Mouse (Mus musculus) limb, embryonic 13.5 days (tissue): Measurements from ENCODE around the gene Fam114a2. TPM values are rescaled to one million over a fixed set of nuclear protein-coding genes. Genes with fewer than 3 reads are reported as not detected.

Experiments
- ATAC-seq: fragments of 200-750 bp; cut with Nextera tagmentation; 2 replicates; pipeline ENCODE4 v1.8.0; 2017; ENCODE audit warnings: low read depth, moderate number of reproducible peaks, moderate TSS enrichment; ENCODE audit not compliant: low FRiP score
- H3K27ac ChIP-seq: fragments of 300-500 bp; sonication (generic); 2 replicates; pipeline ENCODE4 v1.5.1; 2015; ENCODE audit warnings: inconsistent platforms, mild to moderate bottlenecking, moderate library complexity
- H3K27me3 ChIP-seq: fragments of 300-500 bp; sonication (generic); 2 replicates; pipeline ENCODE4 v1.6.1; 2015; ENCODE audit warnings: mild to moderate bottlenecking, inconsistent platforms
- H3K36me3 ChIP-seq: fragments of 300-500 bp; sonication (generic); 2 replicates; pipeline ENCODE4 v1.6.1; 2015; ENCODE audit warnings: inconsistent platforms, mild to moderate bottlenecking, moderate library complexity
- H3K4me1 ChIP-seq: fragments of 300-500 bp; sonication (generic); 2 replicates; pipeline ENCODE4 v1.6.1; 2015; ENCODE audit warnings: inconsistent platforms
- H3K4me2 ChIP-seq: fragments of 300-500 bp; sonication (generic); replicated peaks from 2 replicates; pipeline ENCODE4 v1.6.1; 2015; ENCODE audit warnings: inconsistent platforms, mild to moderate bottlenecking, moderate library complexity
- H3K4me3 ChIP-seq: fragments of 300-500 bp; sonication (generic); 2 replicates; pipeline ENCODE4 v1.5.1; 2015; ENCODE audit warnings: moderate library complexity, mild to moderate bottlenecking, inconsistent platforms
- H3K9ac ChIP-seq: fragments of 300-500 bp; sonication (generic); 2 replicates; pipeline ENCODE4 v1.6.1; 2015; ENCODE audit warnings: mild to moderate bottlenecking, inconsistent platforms
- H3K9me3 ChIP-seq: fragments of 300-500 bp; sonication (generic); 2 replicates; pipeline ENCODE4 v1.6.1; 2016; ENCODE audit warnings: inconsistent platforms
- WGBS: fragments of 180-500 bp; shearing (Covaris S2); methylation state at CpG from one replicate; pipeline ENCODE4 v1.1.7; 2015; 5-methylcytosine and 5-hydroxymethylcytosine counted together
- polyA plus RNA-seq: library from polyadenylated mRNA; unstranded; fragments of >200 nt; fragmentation: Nextera tagmentation; extraction: Ambion mirVana; gene quantifications from 2 replicates; pipeline ENCODE4 v1.2.1, GENCODE M21; 2015

The Fam114a2 gene
- polyA plus RNA-seq, 1 experiment from 2014 or later: 88.7 TPM

GRCm38 (mm10) chr11:57506899-57507298, 11.5 kb downstream of the Fam114a2 start:
- Histone ChIP-seq H3K4me3 (no peak overlapping the region), H3K36me3 (peaks cover 87% of the 10 kb centered on the region), H3K27me3 (no peaks in the 10 kb centered on the region), H3K27ac (no peak overlapping the region), H3K9ac (no peak overlapping the region), H3K4me1 (no peaks in the 10 kb centered on the region), H3K4me2 (no peak overlapping the region), H3K9me3 (no peaks in the 10 kb centered on the region)
- no peak for ATAC-seq
- 40% methylated on average over 6 of the region's 6 CpGs for WGBS

DNA sequence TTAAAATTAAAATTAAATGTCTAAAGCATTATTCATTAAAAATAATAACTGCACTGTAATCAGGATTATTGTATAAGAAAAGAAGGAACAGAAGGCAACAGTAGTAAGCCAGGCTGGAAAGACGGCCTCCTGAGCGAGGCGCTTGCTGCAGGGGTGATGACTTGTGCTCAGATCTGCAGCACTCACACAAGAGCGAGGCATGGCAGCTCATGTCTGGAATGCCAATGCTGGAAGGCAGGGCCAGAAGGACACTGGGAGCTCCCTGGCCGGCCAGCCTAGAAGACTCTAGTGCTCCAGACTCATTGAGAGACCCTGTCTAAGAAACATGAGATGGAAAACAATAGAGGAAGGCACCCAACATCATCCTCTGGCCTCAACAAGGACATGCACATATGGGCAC, 15.3 kb downstream of the Fam114a2 start:
- no peak overlapping the region for H3K4me2 ChIP-seq
- H3K36me3 ChIP-seq: peaks cover 88% of the 10 kb centered on the region
- ATAC-seq: no peak
- H3K4me3 ChIP-seq: no peak overlapping the region
- no peaks in the 10 kb centered on the region for H3K9me3 ChIP-seq
- 93% methylated on average over 5 of the region's 5 CpGs for WGBS
- no peaks in the 10 kb centered on the region for H3K4me1 ChIP-seq
- H3K27ac ChIP-seq: no peak overlapping the region
- H3K9ac ChIP-seq: no peak overlapping the region
- no peaks in the 10 kb centered on the region for H3K27me3 ChIP-seq

DNA sequence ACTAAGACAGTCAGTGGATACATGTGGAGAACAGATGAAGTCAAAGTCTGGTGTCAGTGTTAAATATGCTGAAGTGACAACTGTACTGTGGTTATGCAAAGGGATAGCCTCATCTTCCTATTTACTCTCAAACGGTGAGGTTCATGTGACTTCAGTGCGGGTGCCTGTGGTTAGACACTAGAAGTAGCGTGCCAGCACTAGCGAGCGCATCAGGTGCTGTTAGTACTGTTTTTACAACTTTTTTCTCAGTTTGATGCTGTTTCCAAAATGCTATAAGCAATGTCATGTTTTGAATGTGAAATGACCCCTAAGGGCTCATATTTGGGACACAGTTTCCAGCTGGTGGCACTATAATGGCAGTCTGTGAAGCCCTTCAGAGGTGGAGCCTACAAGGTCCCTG, 20.2 kb downstream of the Fam114a2 start:
- peaks cover 90% of the 10 kb centered on the region for H3K36me3 ChIP-seq
- H3K4me1 ChIP-seq: no peaks in the 10 kb centered on the region
- H3K27ac ChIP-seq: no peak overlapping the region
- H3K27me3 ChIP-seq: no peaks in the 10 kb centered on the region
- 93% methylated on average over 5 of the region's 5 CpGs for WGBS
- H3K4me2 ChIP-seq: no peak overlapping the region
- no peak for ATAC-seq
- no peak overlapping the region for H3K9ac ChIP-seq
- H3K4me3 ChIP-seq: no peak overlapping the region
- no peaks in the 10 kb centered on the region for H3K9me3 ChIP-seq

GRCm38 (mm10) chr11:57497701-57498100, 20.7 kb downstream of the Fam114a2 start:
- Histone ChIP-seq H3K9me3 (no peaks in the 10 kb centered on the region), H3K9ac (no peak overlapping the region)

GRCm38 (mm10) chr11:57496462-57497039, 21.9 kb downstream of the Fam114a2 start:
- Histone ChIP-seq H3K4me2 (no peak overlapping the region), H3K27ac (no peak overlapping the region), H3K9ac (no peak overlapping the region), H3K9me3 (no peaks in the 10 kb centered on the region), H3K4me3 (no peak overlapping the region), H3K36me3 (peaks cover 93% of the 10 kb centered on the region), H3K27me3 (no peaks in the 10 kb centered on the region), H3K4me1 (no peaks in the 10 kb centered on the region)
- WGBS: 60% methylated on average over 3 of the region's 3 CpGs
- no peak for ATAC-seq

More at GRCm38 (mm10) chr11:57497701-57498100, 20.7 kb downstream of the Fam114a2 start:
- Histone ChIP-seq H3K27me3 (no peaks in the 10 kb centered on the region), H3K4me2 (no peak overlapping the region), H3K4me3 (no peak overlapping the region), H3K27ac (no peak overlapping the region), H3K36me3 (peaks cover 90% of the 10 kb centered on the region), H3K4me1 (no peaks in the 10 kb centered on the region)
- no peak for ATAC-seq
- WGBS: 87% methylated on average over 3 of the region's 3 CpGs

- Histone ChIP-seq H3K27ac (no peak overlapping the region), H3K27me3 (no peaks in the 10 kb centered on the region), H3K36me3 (peaks cover 86% of the 10 kb centered on the region), H3K4me2 (no peak overlapping the region), H3K9me3 (no peaks in the 10 kb centered on the region), H3K4me3 (no peak overlapping the region), H3K4me1 (no peaks in the 10 kb centered on the region), H3K9ac (no peak overlapping the region)
- WGBS: 73% methylated on average over 5 of the region's 5 CpGs
- ATAC-seq: no peak
Observed at GRCm38 (mm10) chr11:57488436-57488835, 30.0 kb downstream of the Fam114a2 start.

DNA sequence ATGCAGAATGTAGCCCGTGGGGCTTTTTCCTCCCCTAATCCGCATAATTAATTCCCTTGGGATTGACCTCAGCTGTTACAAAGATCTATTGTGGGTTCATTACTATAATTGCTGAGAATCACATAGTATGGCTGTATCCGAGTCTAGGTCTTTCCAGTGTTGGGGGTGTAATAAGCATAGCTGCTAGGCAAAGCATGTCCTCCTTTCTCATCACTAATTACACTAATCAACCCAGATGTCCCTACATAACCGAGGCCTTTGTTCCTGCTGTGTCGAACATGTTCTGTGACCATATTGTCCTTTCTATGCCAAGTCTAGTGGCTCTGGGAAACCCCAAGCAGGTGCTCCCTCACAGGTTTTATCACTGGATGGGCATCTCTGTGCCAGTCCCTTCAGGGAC, 40.3 kb downstream of the Fam114a2 start:
- Histone ChIP-seq H3K9me3 (0 out of 2 replicates have a peak, but pooled peaks cover 4% of the 10 kb centered on the region), H3K9ac (no peak overlapping the region), H3K27me3 (no peaks in the 10 kb centered on the region), H3K4me3 (no peak overlapping the region), H3K36me3 (peaks cover 30% of the 10 kb centered on the region), H3K27ac (no peak overlapping the region), H3K4me2 (no peak overlapping the region), H3K4me1 (no peaks in the 10 kb centered on the region)
- WGBS: 88% methylated on average over 5 of the region's 5 CpGs
- no peak for ATAC-seq

GRCm38 (mm10) chr11:57475119-57475518, 43.3 kb downstream of the Fam114a2 start:
- 0 out of 2 replicates have a peak, but pooled peaks cover 4% of the 10 kb centered on the region for H3K9me3 ChIP-seq
- no peak overlapping the region for H3K4me2 ChIP-seq
- H3K9ac ChIP-seq: no peak overlapping the region
- no peaks in the 10 kb centered on the region for H3K4me1 ChIP-seq
- H3K4me3 ChIP-seq: no peak overlapping the region
- 46% methylated on average over 6 of the region's 6 CpGs for WGBS
- H3K36me3 ChIP-seq: peaks cover 4% of the 10 kb centered on the region; the same call in 1 of the 2 replicates
- no peak overlapping the region for H3K27ac ChIP-seq
- ATAC-seq: no peak
- H3K27me3 ChIP-seq: no peaks in the 10 kb centered on the region

DNA sequence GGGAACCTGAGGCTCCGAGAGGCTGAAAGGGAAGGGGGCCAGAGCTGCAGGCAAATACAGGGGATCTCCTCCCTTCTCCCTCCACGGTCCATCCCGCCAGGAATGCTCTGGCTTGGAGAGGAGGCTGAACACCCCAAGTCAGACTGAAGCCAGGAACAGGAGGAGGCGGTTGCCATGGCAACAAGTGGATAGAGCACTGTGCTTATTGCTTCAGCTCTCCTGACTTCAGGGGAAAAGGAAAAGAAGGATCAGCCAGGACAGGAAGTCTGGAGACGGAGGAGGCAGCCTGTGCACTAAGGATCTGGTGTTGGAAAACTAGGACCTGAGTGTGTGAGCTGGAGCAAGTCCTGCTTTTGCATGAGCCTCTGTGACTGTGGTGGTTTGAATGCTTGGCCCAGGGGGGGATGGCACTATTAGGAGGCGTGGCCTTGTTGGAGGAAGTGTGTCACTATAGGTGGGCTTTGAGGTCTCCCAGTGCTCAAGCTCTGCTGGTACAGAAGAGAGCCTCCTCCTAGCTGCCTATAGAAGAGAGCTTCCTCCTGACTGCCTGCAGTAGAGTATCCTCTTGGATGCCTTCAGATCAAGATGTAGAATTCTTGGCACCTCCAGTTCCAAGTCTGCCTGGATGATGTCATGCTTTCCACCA, 44.0 kb downstream of the Fam114a2 start:
- Histone ChIP-seq H3K27me3 (no peaks in the 10 kb centered on the region), H3K9ac (no peak overlapping the region), H3K4me1 (no peaks in the 10 kb centered on the region), H3K4me3 (no peak overlapping the region), H3K27ac (no peak overlapping the region), H3K4me2 (no peak overlapping the region), H3K36me3 (no peaks in the 10 kb centered on the region), H3K9me3 (no peaks in the 10 kb centered on the region)
- 58% methylated on average over 6 of the region's 6 CpGs for WGBS
- peak; percentile 54; the same call in 1 of the 2 replicates for ATAC-seq

- Histone ChIP-seq H3K4me3 (no peak overlapping the region), H3K27ac (no peak overlapping the region), H3K4me1 (no peaks in the 10 kb centered on the region), H3K4me2 (no peak overlapping the region), H3K9me3 (no peaks in the 10 kb centered on the region; the same call in 1 of the 2 replicates), H3K9ac (no peak overlapping the region), H3K36me3 (no peaks in the 10 kb centered on the region), H3K27me3 (no peaks in the 10 kb centered on the region)
- 83% methylated on average over 7 of the region's 7 CpGs for WGBS
- no peak for ATAC-seq
Observed at GRCm38 (mm10) chr11:57470979-57471378, 47.4 kb downstream of the Fam114a2 start.

DNA sequence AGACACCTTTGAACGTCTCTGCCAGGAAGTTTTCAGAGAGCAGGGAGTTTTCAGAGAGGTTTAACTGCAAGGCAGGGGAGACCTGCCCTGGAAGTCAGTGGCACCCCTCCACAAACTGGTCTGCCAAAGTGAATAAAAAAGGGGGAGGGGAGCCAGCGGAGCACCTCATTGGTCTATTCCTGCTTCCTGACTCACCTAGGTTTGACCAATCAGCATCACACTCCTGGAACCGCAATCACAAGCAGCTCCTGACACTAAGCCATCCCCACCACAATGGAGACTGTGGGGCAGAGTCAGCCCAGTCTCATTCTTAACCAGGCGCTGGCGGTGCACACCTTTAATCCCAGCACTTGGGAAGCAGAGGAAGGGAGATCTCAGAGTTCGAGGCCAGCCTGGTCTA, 48.4 kb downstream of the Fam114a2 start:
- Histone ChIP-seq H3K4me2 (no peak overlapping the region), H3K4me3 (no peak overlapping the region), H3K9me3 (no peaks in the 10 kb centered on the region; the same call in 1 of the 2 replicates), H3K4me1 (no peaks in the 10 kb centered on the region), H3K36me3 (no peaks in the 10 kb centered on the region), H3K9ac (no peak overlapping the region), H3K27me3 (no peaks in the 10 kb centered on the region), H3K27ac (no peak overlapping the region)
- WGBS: 44% methylated on average over 6 of the region's 6 CpGs
- no peak for ATAC-seq

GRCm38 (mm10) chr11:57468706-57469105, 49.7 kb downstream of the Fam114a2 start:
- no peak overlapping the region for H3K4me2 ChIP-seq
- no peak overlapping the region for H3K9ac ChIP-seq
- 75% methylated on average over 4 of the region's 4 CpGs for WGBS
- H3K9me3 ChIP-seq: no peaks in the 10 kb centered on the region; the same call in 1 of the 2 replicates
- no peak overlapping the region for H3K27ac ChIP-seq
- H3K4me3 ChIP-seq: no peak overlapping the region
- H3K36me3 ChIP-seq: no peaks in the 10 kb centered on the region
- H3K4me1 ChIP-seq: no peaks in the 10 kb centered on the region
- no peaks in the 10 kb centered on the region for H3K27me3 ChIP-seq
- no peak for ATAC-seq
